Mouse (Mus musculus): Measurements from ENCODE around the gene Ginm1. TPM values are rescaled to one million over a fixed set of nuclear protein-coding genes. Genes with fewer than 3 reads are reported as not detected.

The Ginm1 gene
- total and polyA plus RNA-seq, 2 experiments from 2014 or later = 22.2 to 67.9 TPM

- no peaks in the 10 kb centered on the region for H3K36me3 ChIP-seq (ENCODE audit: insufficient read depth, low read length)
- H3K27ac ChIP-seq (ENCODE audit: low read depth, low read length) = no peak overlapping the region
- H3K9me3 ChIP-seq (ENCODE audit: low read length) = no peaks in the 10 kb centered on the region
- H3K4me1 ChIP-seq (ENCODE audit: insufficient read depth, low read length) = no peaks in the 10 kb centered on the region
- TF ChIP-seq CTCF (IDR thresholded peaks at IDR 0.05) = no peak
- H3K27me3 ChIP-seq (ENCODE audit: insufficient read depth, low read length) = no peaks in the 10 kb centered on the region
- no peak overlapping the region for H3K4me2 ChIP-seq (ENCODE audit: low read depth, low read length, poor library complexity, severe bottlenecking)
- 92% methylated on average over 5 of the region's 5 CpGs for WGBS
- DNase-seq (ENCODE audit: low spot score) (no peak), ATAC-seq (ENCODE audit: low FRiP score) (no peak)
- H3K9ac ChIP-seq (replicated peaks; ENCODE audit: low read length, poor library complexity, severe bottlenecking) = no peak overlapping the region
- H3K4me3 ChIP-seq (ENCODE audit: low read depth, low read length) = no peak overlapping the region
These were observed 46.3 kb upstream of the Ginm1 start for GRCm38 (mm10) chr10:7838874-7839421.

GRCm38 (mm10) chr10:7838036-7838435 lies 45.4 kb upstream of the Ginm1 start:
- no peaks in the 10 kb centered on the region for H3K36me3 ChIP-seq (ENCODE audit: insufficient read depth, low read length)
- no peak overlapping the region for H3K9ac ChIP-seq (replicated peaks; ENCODE audit: low read length, poor library complexity, severe bottlenecking)
- H3K4me2 ChIP-seq (ENCODE audit: low read depth, low read length, poor library complexity, severe bottlenecking) = no peak overlapping the region
- no peaks in the 10 kb centered on the region for H3K4me1 ChIP-seq (ENCODE audit: insufficient read depth, low read length)
- 94% methylated on average over 8 of the region's 8 CpGs for WGBS
- no peaks in the 10 kb centered on the region for H3K9me3 ChIP-seq (ENCODE audit: low read length)
- H3K4me3 ChIP-seq (ENCODE audit: low read depth, low read length) = no peak overlapping the region
- ATAC-seq (ENCODE audit: low FRiP score) (no peak), DNase-seq (ENCODE audit: low spot score) (no peak)
- TF ChIP-seq CTCF (IDR thresholded peaks at IDR 0.05) = no peak
- no peak overlapping the region for H3K27ac ChIP-seq (ENCODE audit: low read depth, low read length)
- no peaks in the 10 kb centered on the region for H3K27me3 ChIP-seq (ENCODE audit: insufficient read depth, low read length)

GRCm38 (mm10) chr10:7837446-7837845 lies 44.8 kb upstream of the Ginm1 start:
- no peak overlapping the region for H3K4me2 ChIP-seq (ENCODE audit: low read depth, low read length, poor library complexity, severe bottlenecking)
- DNase-seq (ENCODE audit: low spot score) = no peak
- TF ChIP-seq CTCF (IDR thresholded peaks at IDR 0.05) = no peak
- no peak overlapping the region for H3K9ac ChIP-seq (replicated peaks; ENCODE audit: low read length, poor library complexity, severe bottlenecking)
- WGBS = 92% methylated on average over 8 of the region's 8 CpGs
- H3K4me3 ChIP-seq (ENCODE audit: low read depth, low read length) = no peak overlapping the region
- H3K9me3 ChIP-seq (ENCODE audit: low read length) = no peaks in the 10 kb centered on the region
- no peaks in the 10 kb centered on the region for H3K27me3 ChIP-seq (ENCODE audit: insufficient read depth, low read length)
- H3K36me3 ChIP-seq (ENCODE audit: insufficient read depth, low read length) = no peaks in the 10 kb centered on the region
- H3K27ac ChIP-seq (ENCODE audit: low read depth, low read length) = no peak overlapping the region
- ATAC-seq (ENCODE audit: low FRiP score) = no peak
- H3K4me1 ChIP-seq (ENCODE audit: insufficient read depth, low read length) = no peaks in the 10 kb centered on the region

GRCm38 (mm10) chr10:7836902-7837301 lies 44.3 kb upstream of the Ginm1 start:
- 71% methylated on average over 2 of the region's 2 CpGs for WGBS
- no peak overlapping the region for H3K4me2 ChIP-seq (ENCODE audit: low read depth, low read length, poor library complexity, severe bottlenecking)
- H3K27me3 ChIP-seq (ENCODE audit: insufficient read depth, low read length) = no peaks in the 10 kb centered on the region
- H3K9me3 ChIP-seq (ENCODE audit: low read length) = no peaks in the 10 kb centered on the region
- H3K4me3 ChIP-seq (ENCODE audit: low read depth, low read length) = no peak overlapping the region
- H3K4me1 ChIP-seq (ENCODE audit: insufficient read depth, low read length) = 0 out of 2 replicates have a peak, but pooled peaks cover 4% of the 10 kb centered on the region
- no peak for ATAC-seq (ENCODE audit: low FRiP score)
- DNase-seq (ENCODE audit: low spot score) = no peak
- no peak overlapping the region for H3K9ac ChIP-seq (replicated peaks; ENCODE audit: low read length, poor library complexity, severe bottlenecking)
- no peaks in the 10 kb centered on the region for H3K36me3 ChIP-seq (ENCODE audit: insufficient read depth, low read length)
- 0 out of 2 replicates have a peak, but pooled peaks have one; percentile 17 for TF ChIP-seq CTCF (IDR thresholded peaks at IDR 0.05)
- H3K27ac ChIP-seq (ENCODE audit: low read depth, low read length) = no peak overlapping the region

GRCm38 (mm10) chr10:7834671-7835225 lies 42.1 kb upstream of the Ginm1 start:
- DNase-seq (ENCODE audit: low spot score) (no peak), ATAC-seq (ENCODE audit: low FRiP score) (no peak)
- Histone ChIP-seq H3K9me3 (ENCODE audit: low read length) (no peaks in the 10 kb centered on the region), H3K4me2 (ENCODE audit: low read depth, low read length, poor library complexity, severe bottlenecking) (no peak overlapping the region), H3K4me1 (ENCODE audit: insufficient read depth, low read length) (0 out of 2 replicates have a peak, but pooled peaks cover 4% of the 10 kb centered on the region), H3K27me3 (ENCODE audit: insufficient read depth, low read length) (no peaks in the 10 kb centered on the region), H3K36me3 (ENCODE audit: insufficient read depth, low read length) (no peaks in the 10 kb centered on the region), H3K9ac (replicated peaks; ENCODE audit: low read length, poor library complexity, severe bottlenecking) (no peak overlapping the region), H3K4me3 (ENCODE audit: low read depth, low read length) (no peak overlapping the region), H3K27ac (ENCODE audit: low read depth, low read length) (no peak overlapping the region)
- 70% methylated on average over 10 of the region's 10 CpGs for WGBS
- TF ChIP-seq CTCF (IDR thresholded peaks at IDR 0.05) = no peak

- no peak overlapping the region for H3K4me3 ChIP-seq (ENCODE audit: low read depth, low read length)
- no peak overlapping the region for H3K9ac ChIP-seq (replicated peaks; ENCODE audit: low read length, poor library complexity, severe bottlenecking)
- H3K36me3 ChIP-seq (ENCODE audit: insufficient read depth, low read length) = no peaks in the 10 kb centered on the region
- H3K9me3 ChIP-seq (ENCODE audit: low read length) = no peaks in the 10 kb centered on the region
- 0 out of 2 replicates have a peak, but pooled peaks cover 4% of the 10 kb centered on the region for H3K4me1 ChIP-seq (ENCODE audit: insufficient read depth, low read length)
- H3K27ac ChIP-seq (ENCODE audit: low read depth, low read length) = no peak overlapping the region
- no peak overlapping the region for H3K4me2 ChIP-seq (ENCODE audit: low read depth, low read length, poor library complexity, severe bottlenecking)
- WGBS = 86% methylated on average over 9 of the region's 9 CpGs
- ATAC-seq (ENCODE audit: low FRiP score) (no peak), DNase-seq (ENCODE audit: low spot score) (no peak)
- H3K27me3 ChIP-seq (ENCODE audit: insufficient read depth, low read length) = no peaks in the 10 kb centered on the region
- TF ChIP-seq CTCF (IDR thresholded peaks at IDR 0.05) = no peak
These were observed 40.9 kb upstream of the Ginm1 start for GRCm38 (mm10) chr10:7833377-7834165.
